Mouse (Mus musculus) yolk sac, embryonic 10.5 days (tissue): ENCODE measurements around the gene Acp7.

Experiments
- DNase-seq: peaks from one replicate; pipeline ENCODE4 v3.0.0-alpha.2; 2017; ENCODE audit warnings: low spot score

Acp7 gene

GRCm38 (mm10) chr7:28601029-28601428 lies 30.1 kb downstream of the Acp7 start:
- peak; percentile 55 for DNase-seq

GRCm38 (mm10) chr7:28598951-28599350 lies 32.2 kb downstream of the Acp7 start:
- no peak for DNase-seq

GRCm38 (mm10) chr7:28597642-28598446 lies 33.3 kb downstream of the Acp7 start, which contains the start of the genes Samd4b and Pak4:
Samd4b (minus strand) TSS chr7:28598144.
Pak4 (minus strand) TSS chr7:28598185.
- peak; percentile 99 for DNase-seq

GRCm38 (mm10) chr7:28597277-28597570 lies 33.9 kb downstream of the Acp7 start:
- DNase-seq = no peak

GRCm38 (mm10) chr7:28596436-28597276 lies 34.5 kb downstream of the Acp7 start:
- peak; percentile 90 for DNase-seq

GRCm38 (mm10) chr7:28595751-28596435 lies 35.2 kb downstream of the Acp7 start:
- peak; percentile 54 for DNase-seq

GRCm38 (mm10) chr7:28593206-28594111 lies 37.7 kb downstream of the Acp7 start:
- DNase-seq = no peak

- DNase-seq = no peak
These were observed 39.3 kb downstream of the Acp7 start for GRCm38 (mm10) chr7:28591862-28592261.

- peak; percentile 81 for DNase-seq
These were observed 43.5 kb downstream of the Acp7 start for GRCm38 (mm10) chr7:28587644-28588043.

- DNase-seq = no peak
These were observed 44.3 kb downstream of the Acp7 start for GRCm38 (mm10) chr7:28586663-28587411.

GRCm38 (mm10) chr7:28585001-28585400 lies 46.1 kb downstream of the Acp7 start:
- DNase-seq = no peak

GRCm38 (mm10) chr7:28584468-28584867 lies 46.7 kb downstream of the Acp7 start:
- DNase-seq = no peak

GRCm38 (mm10) chr7:28583570-28584344 lies 47.4 kb downstream of the Acp7 start:
- peak; percentile 68 for DNase-seq

- no peak for DNase-seq
These were observed 48.3 kb downstream of the Acp7 start for GRCm38 (mm10) chr7:28582841-28583240.

GRCm38 (mm10) chr7:28581721-28582120 lies 49.4 kb downstream of the Acp7 start:
- no peak for DNase-seq

GRCm38 (mm10) chr7:28579826-28580225 lies 51.3 kb downstream of the Acp7 start:
- no peak for DNase-seq

- no peak for DNase-seq
These were observed 52.5 kb downstream of the Acp7 start for GRCm38 (mm10) chr7:28578543-28579053.

- peak; percentile 59 for DNase-seq
These were observed 53.1 kb downstream of the Acp7 start for GRCm38 (mm10) chr7:28577826-28578542.
